Mouse (Mus musculus) stomach, postnatal 0 days (tissue): ENCODE measurements around the gene Prkar1a.

Source experiments
- CTCF ChIP-seq: IDR thresholded peaks from 2 replicates; pipeline ENCODE4 v1.5.1; 2016; ENCODE audit warnings: antibody characterized with exemption, low read depth, mild to moderate bottlenecking, moderate library complexity
- EP300 ChIP-seq: optimal IDR thresholded peaks from 2 replicates; pipeline ENCODE3; 2016; ENCODE audit warnings: antibody characterized with exemption

DNA sequence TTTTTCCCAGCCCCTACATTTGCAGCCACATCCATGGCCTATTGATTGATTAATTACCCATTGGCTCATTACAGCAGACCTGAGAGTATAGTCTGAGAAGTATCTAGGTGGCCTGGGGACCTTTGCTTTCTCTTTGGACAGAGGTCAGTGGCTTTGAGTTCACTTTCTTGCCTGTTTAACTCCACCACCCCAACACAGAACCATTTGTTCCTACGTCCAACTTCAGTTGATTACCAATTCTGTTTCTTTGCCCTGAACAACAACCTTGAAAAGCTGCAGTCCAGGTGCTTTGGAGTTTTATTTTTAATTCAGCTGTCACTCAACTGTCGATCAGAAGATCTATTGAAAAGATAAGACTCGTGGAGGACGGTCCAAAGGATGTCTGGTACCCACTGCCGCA, 60.3 kb downstream of the Prkar1a start:
- no peak for TF ChIP-seq CTCF
- no peak for TF ChIP-seq EP300
